Mouse (Mus musculus): ENCODE measurements around the gene Slamf9. TPM values are rescaled to one million over a fixed set of nuclear protein-coding genes. Genes with fewer than 3 reads are reported as not detected.
A peak's percentile ranks its signal among the peaks of the same experiment; 100 is the strongest.

Gene Slamf9
- polyA plus RNA-seq, 1 experiment from 2014 or later, result 1.1 TPM

GRCm38 (mm10) chr1:172497428-172497827 lies 22.3 kb downstream of the Slamf9 start:
- no peak overlapping the region for H3K4me3 ChIP-seq
- ATAC-seq, result no peak
- peaks cover 38% of the 10 kb centered on the region for H3K4me1 ChIP-seq
- H3K27me3 ChIP-seq (replicated peaks), result peaks cover 47% of the 10 kb centered on the region
- H3K4me2 ChIP-seq, result no peak overlapping the region
- H3K36me3 ChIP-seq, result no peaks in the 10 kb centered on the region
- H3K9ac ChIP-seq, result no peak overlapping the region
- no peaks in the 10 kb centered on the region for H3K9me3 ChIP-seq (replicated peaks)
- WGBS (ENCODE audit: insufficient replicate concordance), result 36% methylated on average over 10 of the region's 10 CpGs
- H3K27ac ChIP-seq, result no peak overlapping the region

- peak within 1 kb of the TSS; percentile 78 for H3K27ac ChIP-seq
- H3K4me3 ChIP-seq, result peak within 1 kb of the TSS; percentile 65
- H3K27me3 ChIP-seq (replicated peaks), result peaks cover 39% of the 10 kb centered on the region
- peak within 1 kb of the TSS; percentile 77 for H3K4me2 ChIP-seq
- no peaks in the 10 kb centered on the region for H3K9me3 ChIP-seq (replicated peaks)
- peaks cover 3% of the 10 kb centered on the region for H3K36me3 ChIP-seq
- H3K4me1 ChIP-seq, result peaks cover 62% of the 10 kb centered on the region
- peak within 1 kb of the TSS; percentile 71 for H3K9ac ChIP-seq
- ATAC-seq, result peak; percentile 51
- WGBS (ENCODE audit: insufficient replicate concordance), result 3% methylated on average over 30 of the region's 30 CpGs
Observed at GRCm38 (mm10) chr1:172499765-172500441, 24.7 kb downstream of the Slamf9 start, which contains the start of gene Tagln2. Gene Tagln2 (plus strand): TSS chr1:172500047.

- Histone ChIP-seq H3K9ac (peak overlapping the region; percentile 71), H3K4me1 (peaks cover 62% of the 10 kb centered on the region), H3K36me3 (peaks cover 11% of the 10 kb centered on the region), H3K4me3 (peak overlapping the region; percentile 65), H3K27me3 (replicated peaks) (peaks cover 33% of the 10 kb centered on the region), H3K4me2 (peak overlapping the region; percentile 77), H3K9me3 (replicated peaks) (no peaks in the 10 kb centered on the region), H3K27ac (peak overlapping the region; percentile 78)
- ATAC-seq, result peak; percentile 58
- 2% methylated on average over 56 of the region's 56 CpGs for WGBS (ENCODE audit: insufficient replicate concordance)
Observed at GRCm38 (mm10) chr1:172500451-172501370, 25.6 kb downstream of the Slamf9 start.

- WGBS (ENCODE audit: insufficient replicate concordance), result 9% methylated on average over 13 of the region's 13 CpGs
- no peaks in the 10 kb centered on the region for H3K9me3 ChIP-seq (replicated peaks)
Observed at GRCm38 (mm10) chr1:172501371-172502144, 26.4 kb downstream of the Slamf9 start.

GRCm38 (mm10) chr1:172502145-172503110 lies 27.3 kb downstream of the Slamf9 start:
- H3K9ac ChIP-seq, result peak overlapping the region; percentile 35; the same call in 1 of the 2 replicates
- H3K4me1 ChIP-seq, result peaks cover 71% of the 10 kb centered on the region
- 19% methylated on average over 12 of the region's 13 CpGs for WGBS (ENCODE audit: insufficient replicate concordance)
- H3K4me2 ChIP-seq, result peak overlapping the region; percentile 77
- H3K4me3 ChIP-seq, result peak overlapping the region; percentile 65
- no peaks in the 10 kb centered on the region for H3K9me3 ChIP-seq (replicated peaks)
- peaks cover 25% of the 10 kb centered on the region for H3K27me3 ChIP-seq (replicated peaks)
- no peak for ATAC-seq
- peak overlapping the region; percentile 72 for H3K27ac ChIP-seq
- H3K36me3 ChIP-seq, result peaks cover 28% of the 10 kb centered on the region

More at GRCm38 (mm10) chr1:172501371-172502144, 26.4 kb downstream of the Slamf9 start:
- Histone ChIP-seq H3K36me3 (peaks cover 19% of the 10 kb centered on the region), H3K27ac (peak overlapping the region; percentile 78), H3K9ac (peak overlapping the region; percentile 71), H3K27me3 (replicated peaks) (peaks cover 28% of the 10 kb centered on the region), H3K4me1 (peaks cover 64% of the 10 kb centered on the region), H3K4me3 (peak overlapping the region; percentile 65), H3K4me2 (peak overlapping the region; percentile 77)
- peak; percentile 19 for ATAC-seq

- ATAC-seq, result no peak
- no peaks in the 10 kb centered on the region for H3K9me3 ChIP-seq (replicated peaks)
- no peak overlapping the region for H3K9ac ChIP-seq
- H3K27me3 ChIP-seq (replicated peaks), result peaks cover 19% of the 10 kb centered on the region
- H3K36me3 ChIP-seq, result peaks cover 36% of the 10 kb centered on the region
- peak overlapping the region; percentile 77 for H3K4me2 ChIP-seq
- 33% methylated on average over 14 of the region's 14 CpGs for WGBS (ENCODE audit: insufficient replicate concordance)
- peak overlapping the region; percentile 72; the same call in 1 of the 2 replicates for H3K27ac ChIP-seq
- H3K4me3 ChIP-seq, result 0 out of 2 replicates have a peak overlapping the region, but pooled peaks have one; percentile 65
- H3K4me1 ChIP-seq, result peaks cover 78% of the 10 kb centered on the region
Observed at GRCm38 (mm10) chr1:172503111-172503997, 28.2 kb downstream of the Slamf9 start.

GRCm38 (mm10) chr1:172504756-172505155 lies 29.6 kb downstream of the Slamf9 start:
- ATAC-seq, result no peak
- H3K9me3 ChIP-seq (replicated peaks), result no peaks in the 10 kb centered on the region
- H3K4me2 ChIP-seq, result no peak overlapping the region
- H3K4me1 ChIP-seq, result peaks cover 82% of the 10 kb centered on the region
- H3K4me3 ChIP-seq, result no peak overlapping the region
- no peak overlapping the region for H3K9ac ChIP-seq
- H3K27ac ChIP-seq, result no peak overlapping the region
- WGBS (ENCODE audit: insufficient replicate concordance), result 73% methylated on average over 8 of the region's 8 CpGs
- H3K27me3 ChIP-seq (replicated peaks), result peaks cover 14% of the 10 kb centered on the region
- H3K36me3 ChIP-seq, result peaks cover 44% of the 10 kb centered on the region

- H3K4me1 ChIP-seq, result peaks cover 80% of the 10 kb centered on the region
- H3K4me3 ChIP-seq, result no peak overlapping the region
- peaks cover 44% of the 10 kb centered on the region for H3K36me3 ChIP-seq
- H3K9me3 ChIP-seq (replicated peaks), result no peaks in the 10 kb centered on the region
- H3K27ac ChIP-seq, result no peak overlapping the region
- H3K4me2 ChIP-seq, result no peak overlapping the region
- WGBS (ENCODE audit: insufficient replicate concordance), result 45% methylated on average over 5 of the region's 5 CpGs
- no peak for ATAC-seq
- no peak overlapping the region for H3K9ac ChIP-seq
- H3K27me3 ChIP-seq (replicated peaks), result no peaks in the 10 kb centered on the region
Observed at GRCm38 (mm10) chr1:172507001-172507400, 31.8 kb downstream of the Slamf9 start.

GRCm38 (mm10) chr1:172507701-172508100 lies 32.5 kb downstream of the Slamf9 start:
- Histone ChIP-seq H3K9me3 (replicated peaks) (no peaks in the 10 kb centered on the region), H3K4me3 (no peak overlapping the region), H3K4me1 (peaks cover 80% of the 10 kb centered on the region), H3K36me3 (peaks cover 44% of the 10 kb centered on the region), H3K9ac (no peak overlapping the region), H3K27ac (no peak overlapping the region), H3K27me3 (replicated peaks) (no peaks in the 10 kb centered on the region), H3K4me2 (no peak overlapping the region)
- ATAC-seq, result no peak
- 72% methylated on average over 3 of the region's 3 CpGs for WGBS (ENCODE audit: insufficient replicate concordance)

GRCm38 (mm10) chr1:172508172-172508571 lies 33.0 kb downstream of the Slamf9 start:
- H3K36me3 ChIP-seq, result peaks cover 44% of the 10 kb centered on the region
- no peak overlapping the region for H3K27ac ChIP-seq
- H3K4me3 ChIP-seq, result no peak overlapping the region
- 12% methylated on average over 2 of the region's 2 CpGs for WGBS (ENCODE audit: insufficient replicate concordance)
- H3K9ac ChIP-seq, result no peak overlapping the region
- H3K27me3 ChIP-seq (replicated peaks), result no peaks in the 10 kb centered on the region
- no peaks in the 10 kb centered on the region for H3K9me3 ChIP-seq (replicated peaks)
- no peak overlapping the region for H3K4me2 ChIP-seq
- H3K4me1 ChIP-seq, result peaks cover 80% of the 10 kb centered on the region
- peak; percentile 55; the same call in 1 of the 2 replicates for ATAC-seq
